Mouse (Mus musculus): ENCODE measurements around the gene Ier2. TPM values are rescaled to one million over a fixed set of nuclear protein-coding genes. Genes with fewer than 3 reads are reported as not detected.

Ier2 gene
- polyA plus RNA-seq (2012; rRNA removed), result 28.1 and 39.5 TPM in 2 replicates

- no peak for DNase-seq (ENCODE audit: low read depth, low spot score)
- WGBS, result under 1% methylated on average over 27 of the region's 27 CpGs
Observed at GRCm38 (mm10) chr8:84662581-84663065, at the start of gene Ier2. Ier2 (minus strand) TSS chr8:84662852.

- DNase-seq (ENCODE audit: low read depth, low spot score), result no peak
- WGBS, result 58% methylated on average over 11 of the region's 11 CpGs
Observed at GRCm38 (mm10) chr8:84711933-84712758, 49.5 kb upstream of the Ier2 start.

GRCm38 (mm10) chr8:84711312-84711711, 48.7 kb upstream of the Ier2 start:
- DNase-seq (ENCODE audit: low read depth, low spot score), result no peak
- WGBS, result 56% methylated on average over 3 of the region's 3 CpGs

GRCm38 (mm10) chr8:84709931-84710330, 47.3 kb upstream of the Ier2 start:
- DNase-seq (ENCODE audit: low read depth, low spot score), result no peak

DNA sequence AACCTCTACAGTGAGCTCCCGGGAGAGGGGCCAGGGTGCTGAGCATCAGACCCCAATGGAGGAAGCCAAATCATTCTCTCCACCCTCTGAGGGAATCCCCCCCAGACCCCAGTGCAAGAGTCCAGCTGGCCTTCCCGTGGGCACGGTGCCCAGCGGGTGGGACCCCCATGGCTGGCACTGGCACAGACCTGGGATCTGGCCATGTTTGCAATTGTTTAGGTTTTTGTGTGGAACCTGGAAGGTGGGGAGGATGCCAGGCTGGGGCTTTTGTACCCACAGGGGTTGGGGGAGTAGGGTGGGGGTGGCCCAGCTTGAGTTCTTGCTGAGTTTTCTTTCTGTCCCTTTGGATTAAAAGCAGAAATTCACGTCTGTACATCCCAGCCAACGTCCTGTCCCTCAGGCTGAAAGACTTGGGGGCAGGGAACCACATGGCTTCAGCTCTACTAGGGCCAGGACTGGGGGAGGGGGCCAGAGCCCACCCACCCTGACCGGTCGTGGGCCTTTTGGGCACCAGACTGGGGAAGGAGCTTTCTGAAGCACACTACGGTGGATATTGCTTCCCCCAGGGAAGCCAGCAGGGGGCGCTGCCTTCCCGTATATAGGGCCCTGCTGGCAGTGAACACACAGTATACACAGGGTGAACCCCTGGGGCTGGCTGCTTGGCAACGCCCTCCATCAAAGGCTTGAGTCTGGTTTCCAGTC, 46.3 kb upstream of the Ier2 start:
- WGBS, result 32% methylated on average over 12 of the region's 12 CpGs
- DNase-seq (ENCODE audit: low read depth, low spot score), result no peak

More at GRCm38 (mm10) chr8:84709931-84710330, 47.3 kb upstream of the Ier2 start:
- WGBS, result 100% methylated on average over 1 of the region's 1 CpGs

GRCm38 (mm10) chr8:84708071-84708541, 45.5 kb upstream of the Ier2 start:
- DNase-seq (ENCODE audit: low read depth, low spot score), result no peak
- 60% methylated on average over 15 of the region's 15 CpGs for WGBS

- WGBS, result 20% methylated on average over 22 of the region's 22 CpGs
- no peak for DNase-seq (ENCODE audit: low read depth, low spot score)
Observed at GRCm38 (mm10) chr8:84707267-84707883, 44.7 kb upstream of the Ier2 start.

GRCm38 (mm10) chr8:84706610-84707266, 44.1 kb upstream of the Ier2 start:
- DNase-seq (ENCODE audit: low read depth, low spot score), result no peak
- WGBS, result 23% methylated on average over 45 of the region's 45 CpGs

GRCm38 (mm10) chr8:84705960-84706359, 43.3 kb upstream of the Ier2 start:
- no peak for DNase-seq (ENCODE audit: low read depth, low spot score)
- WGBS, result 30% methylated on average over 12 of the region's 12 CpGs

GRCm38 (mm10) chr8:84704867-84705831, 42.5 kb upstream of the Ier2 start:
- 16% methylated on average over 61 of the region's 61 CpGs for WGBS

DNA sequence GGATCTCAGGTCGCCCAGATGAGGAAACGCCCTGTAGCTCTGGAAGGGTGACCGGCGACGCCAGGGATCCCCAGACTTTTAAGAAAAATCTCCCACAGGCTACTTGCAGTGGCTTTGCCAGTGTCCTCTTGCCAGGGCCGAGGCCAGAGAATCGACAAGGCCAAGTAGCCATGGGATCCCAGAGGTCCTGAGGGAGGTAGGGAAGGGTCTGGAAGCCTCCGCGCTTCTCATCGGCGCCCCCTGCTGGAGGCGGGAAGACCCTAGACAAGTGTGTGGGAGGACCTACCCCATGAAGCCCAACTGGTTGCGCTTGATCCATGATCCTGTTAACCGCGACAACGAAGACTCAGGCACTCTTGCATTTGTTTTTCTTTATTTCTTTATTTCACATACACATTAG, 41.7 kb upstream of the Ier2 start:
- no peak for DNase-seq (ENCODE audit: low read depth, low spot score)
- 13% methylated on average over 16 of the region's 16 CpGs for WGBS

More at GRCm38 (mm10) chr8:84704867-84705831, 42.5 kb upstream of the Ier2 start:
- no peak for DNase-seq (ENCODE audit: low read depth, low spot score)

DNA sequence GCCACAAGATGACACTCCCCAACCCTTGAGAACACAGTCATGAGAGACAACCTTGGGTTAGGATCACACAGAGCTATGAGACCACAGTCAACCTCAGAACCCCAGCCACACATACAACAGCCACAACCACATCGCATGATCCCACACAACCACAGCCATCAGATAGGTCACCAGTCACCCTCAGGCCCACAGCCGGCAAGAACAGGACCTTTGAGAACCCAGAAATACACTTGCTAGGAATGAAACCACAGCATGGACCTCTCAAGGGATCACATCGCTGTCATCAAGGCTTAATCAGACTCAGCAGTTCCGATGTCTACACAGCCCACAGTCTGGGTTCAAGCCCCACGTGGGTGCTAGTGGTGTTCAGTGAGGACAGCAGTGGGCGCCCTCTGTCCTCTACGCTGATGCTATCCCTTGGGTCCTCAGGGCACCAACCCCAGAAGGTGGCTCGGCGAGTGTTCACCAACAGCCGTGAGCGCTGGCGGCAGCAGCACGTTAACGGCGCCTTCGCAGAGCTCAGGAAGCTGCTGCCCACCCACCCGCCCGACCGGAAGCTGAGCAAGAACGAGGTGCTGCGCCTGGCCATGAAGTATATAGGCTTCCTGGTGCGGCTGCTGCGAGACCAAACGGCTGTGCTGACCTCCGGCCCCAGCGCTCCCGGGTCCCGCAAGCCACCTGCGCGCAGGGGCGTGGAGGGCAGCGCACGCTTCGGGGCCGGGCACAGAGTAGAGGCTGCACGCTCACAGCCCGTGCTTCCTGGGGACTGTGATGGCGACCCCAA, 41.0 kb upstream of the Ier2 start:
- no peak for DNase-seq (ENCODE audit: low read depth, low spot score)
- WGBS, result 18% methylated on average over 38 of the region's 38 CpGs

DNA sequence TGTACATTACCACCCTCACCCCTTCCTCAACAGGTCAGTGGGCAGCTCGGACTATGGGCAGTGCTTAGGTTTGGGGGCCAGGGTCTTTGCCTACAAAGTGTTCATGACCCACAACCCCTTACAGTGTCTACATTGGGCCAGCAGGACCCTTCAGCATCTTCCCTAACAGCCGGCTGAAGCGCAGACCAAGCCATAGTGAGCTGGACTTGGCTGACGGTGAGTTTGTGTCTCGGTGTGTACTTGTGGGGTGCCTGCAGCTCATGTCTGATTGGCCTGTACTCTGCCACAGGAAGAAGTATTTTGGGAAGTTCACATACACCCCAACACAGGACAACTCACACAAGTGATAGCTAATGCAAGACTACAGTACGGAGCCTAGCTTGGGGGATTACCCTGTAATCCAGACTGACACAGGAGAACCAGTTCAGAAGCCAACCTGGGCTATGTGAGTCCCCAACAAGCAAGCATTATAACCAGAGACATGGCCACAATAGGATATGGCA, 40.4 kb upstream of the Ier2 start:
- DNase-seq (ENCODE audit: low read depth, low spot score), result no peak
- 81% methylated on average over 6 of the region's 6 CpGs for WGBS

GRCm38 (mm10) chr8:84702561-84702960, 39.9 kb upstream of the Ier2 start:
- 73% methylated on average over 9 of the region's 9 CpGs for WGBS
- DNase-seq (ENCODE audit: low read depth, low spot score), result no peak

DNA sequence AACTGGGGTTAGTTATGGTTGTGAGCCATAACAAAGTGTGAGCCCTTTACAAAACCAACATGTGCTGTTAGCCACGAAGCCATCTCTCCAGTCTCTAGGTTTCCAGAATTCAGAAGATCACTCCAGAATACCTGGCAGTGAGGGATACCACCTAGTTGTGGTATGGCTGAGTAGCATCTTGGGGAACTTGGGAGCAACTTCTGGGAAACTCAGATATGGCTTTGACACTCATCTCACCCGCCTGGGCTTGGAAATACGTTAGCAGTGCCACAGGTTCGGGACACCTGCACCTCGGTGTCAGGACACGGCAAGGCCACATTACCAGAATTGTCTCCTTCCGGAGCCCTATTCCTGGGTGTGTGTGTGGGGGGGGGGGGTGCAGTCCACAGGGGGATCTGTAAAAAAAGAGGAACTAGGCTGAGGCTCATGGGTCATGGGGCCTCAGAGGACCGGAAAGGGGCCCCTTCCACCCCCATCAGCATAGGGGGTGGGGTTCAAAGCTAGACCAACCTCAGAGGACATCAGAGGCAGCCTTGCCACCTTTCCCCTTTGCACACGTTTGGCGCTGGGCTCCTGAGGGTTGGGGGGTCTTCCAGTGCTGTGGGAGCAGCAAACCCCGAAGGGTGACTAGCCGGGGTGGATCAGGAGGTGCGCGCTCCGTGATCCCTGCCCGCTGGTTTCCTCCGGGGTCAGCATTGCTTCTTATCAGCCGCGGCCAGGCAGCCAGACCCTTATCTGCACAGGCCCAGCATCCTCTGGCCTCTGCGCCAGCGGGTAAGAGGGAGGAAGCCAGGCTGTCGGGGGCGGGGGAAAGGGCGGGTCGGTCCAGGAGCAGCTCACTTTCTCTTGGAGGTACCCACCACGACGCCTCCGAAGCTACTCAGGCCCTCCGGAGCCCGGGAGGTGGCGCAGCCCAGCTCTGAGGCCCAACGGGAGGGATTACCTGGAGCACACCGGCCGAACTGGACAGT, 38.6 kb upstream of the Ier2 start, which contains the start of gene Lyl1:
TSS of gene Lyl1 (plus strand) at position 517 of the 971 bp plus-strand sequence.
- WGBS, result 24% methylated on average over 34 of the region's 34 CpGs

DNA sequence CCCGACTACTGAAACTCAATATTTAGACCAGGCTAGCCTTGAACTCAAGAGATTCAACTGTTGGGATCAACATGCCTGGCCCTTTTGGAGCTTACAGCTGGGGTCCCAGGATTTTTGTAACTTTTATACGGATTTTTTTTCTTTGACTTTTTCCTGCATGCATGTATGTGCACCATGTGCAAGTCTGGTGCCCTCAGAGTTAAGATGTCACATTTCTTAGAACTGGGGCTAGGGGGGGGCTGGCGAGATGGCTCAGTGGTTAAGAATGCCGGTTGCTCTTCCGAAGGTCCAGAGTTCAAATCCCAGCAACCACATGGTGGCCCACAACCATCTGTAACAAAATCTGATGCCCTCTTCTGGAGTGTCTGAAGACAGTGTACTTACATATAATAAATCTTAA, 37.9 kb upstream of the Ier2 start:
- WGBS, result 72% methylated on average over 5 of the region's 5 CpGs

More for the DNA sequence above, 38.6 kb upstream of the Ier2 start, which contains the start of gene Lyl1:
- DNase-seq (ENCODE audit: low read depth, low spot score), result no peak

More for the DNA sequence above, 37.9 kb upstream of the Ier2 start:
- no peak for DNase-seq (ENCODE audit: low read depth, low spot score)

Data from large intestine, adult 2 months (tissue).